Mouse (Mus musculus): Measurements from ENCODE around the gene Slc15a1.

GRCm38 (mm10) chr14:121455976-121456375 lies 49.1 kb downstream of the Slc15a1 start:
- TF ChIP-seq CTCF (IDR thresholded peaks at IDR 0.05; ENCODE audit: extremely low read depth, insufficient read length, insufficient replicate concordance, low read depth, low read length) (no peak), POLR2A (IDR thresholded peaks at IDR 0.05; ENCODE audit: low read depth, low read length) (no peak)

Data from small intestine, adult 2 months (tissue).